Mouse (Mus musculus): Measurements from ENCODE around the gene Anks1.

DNA sequence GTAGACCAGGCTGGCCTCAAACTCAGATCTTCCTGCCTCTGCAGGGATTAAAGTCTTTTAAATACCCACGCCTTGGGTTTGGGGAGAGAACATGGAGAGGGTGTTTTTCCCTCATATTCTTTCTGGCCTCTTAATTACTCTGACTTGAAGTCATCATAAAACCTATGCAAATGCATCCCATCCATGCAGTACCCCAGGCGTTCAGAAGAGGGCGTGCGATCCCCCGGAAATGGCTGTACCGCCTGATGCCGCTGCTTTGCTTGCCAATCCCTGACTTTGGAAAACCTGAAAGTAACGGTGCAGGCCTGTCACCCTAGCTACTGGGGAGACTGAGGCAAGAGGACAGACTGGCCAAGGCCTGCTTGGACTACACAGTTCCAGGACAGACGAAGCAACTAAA is 172.3 kb downstream of the Anks1 start:
- TF ChIP-seq CTCF (IDR thresholded peaks at IDR 0.05; ENCODE audit: control insufficient read depth, insufficient read depth, insufficient replicate concordance, low read depth, low read length): peak; percentile 81
- TF ChIP-seq POLR2A (IDR thresholded peaks at IDR 0.05; ENCODE audit: control insufficient read depth, low read depth, low read length): no peak
